Mouse (Mus musculus) MEL (cell line): ENCODE results near the gene Iqck. TPM values are rescaled to one million over a fixed set of nuclear protein-coding genes. Genes with fewer than 3 reads are reported as not detected.

Experiments used
- DNase-seq: peaks from one replicate; pipeline ENCODE4 v3.0.0; 2011; ENCODE audit warnings: low read depth, low spot score
- H3K27ac ChIP-seq: 2 replicates; pipeline ENCODE4 v1.5.1; 2012; ENCODE audit warnings: low read depth, mild to moderate bottlenecking, control low read depth, low read length, moderate library complexity; ENCODE audit not compliant: control insufficient read depth
- H3K27me3 ChIP-seq, 2 experiments: fragments of 150-350 bp in 1 of 2; sonication (generic) in 1 of 2; 2 replicates each; pipeline ENCODE4 v1.6.1; 2012; ENCODE audit warnings: low read length in 2 of 2, mild to moderate bottlenecking in 2 of 2, improper control_type of control experiment in 1 of 2, moderate library complexity in 1 of 2; ENCODE audit not compliant: insufficient read depth in 2 of 2, control insufficient read depth in 1 of 2
- H3K36me3 ChIP-seq, 2 experiments: 2 replicates each; pipeline ENCODE4 v1.6.1; 2012 to 2014; ENCODE audit warnings: low read length in 2 of 2, improper control_type of control experiment in 1 of 2, inconsistent platforms in 1 of 2, mild to moderate bottlenecking in 1 of 2; ENCODE audit not compliant: insufficient read depth in 2 of 2, control insufficient read depth in 1 of 2
- H3K4me1 ChIP-seq, 2 experiments: fragments of 150-350 bp in 1 of 2; sonication (generic) in 1 of 2; 2 replicates each; pipeline ENCODE4 v1.6.1; 2012; ENCODE audit warnings: low read length in 2 of 2, improper control_type of control experiment in 1 of 2, mild to moderate bottlenecking in 1 of 2; ENCODE audit not compliant: insufficient read depth in 2 of 2, control insufficient read depth in 1 of 2
- H3K4me3 ChIP-seq, 2 experiments: fragments of 150-350 bp in 1 of 2; sonication (generic) in 1 of 2; 2 replicates each; pipeline ENCODE4 v1.5.1; 2012; ENCODE audit warnings: low read depth in 2 of 2, low read length in 2 of 2, mild to moderate bottlenecking in 2 of 2, moderate library complexity in 2 of 2, control low read depth in 1 of 2, improper control_type of control experiment in 1 of 2; ENCODE audit not compliant: control insufficient read depth in 1 of 2, insufficient read depth in 1 of 2
- H3K79me2 ChIP-seq: 2 replicates; pipeline ENCODE4 v1.6.1; 2012; ENCODE audit warnings: mild to moderate bottlenecking, low read length, moderate library complexity; ENCODE audit not compliant: control insufficient read depth, poor library complexity, insufficient read depth
- H3K9ac ChIP-seq: 2 replicates; pipeline ENCODE4 v1.6.1; 2012; ENCODE audit warnings: low read depth, mild to moderate bottlenecking, control low read depth, low read length, moderate library complexity; ENCODE audit not compliant: control insufficient read depth, poor library complexity, severe bottlenecking
- H3K9me3 ChIP-seq: fragments of 150-350 bp; sonication (generic); replicated peaks from 2 replicates; pipeline ENCODE4 v1.6.1; 2012; ENCODE audit warnings: mild to moderate bottlenecking, low read length, improper control_type of control experiment, moderate library complexity; ENCODE audit not compliant: insufficient read depth
- BHLHE40 ChIP-seq: IDR thresholded peaks from 2 replicates; pipeline ENCODE4 v1.6.1; 2012; ENCODE audit warnings: low read depth, mild to moderate bottlenecking, inconsistent platforms, low read length, improper control_type of control experiment, borderline replicate concordance
- CHD1 ChIP-seq: IDR thresholded peaks from 2 replicates; pipeline ENCODE4 v1.6.1; 2012; ENCODE audit warnings: low read depth, mild to moderate bottlenecking, inconsistent platforms, low read length, improper control_type of control experiment
- CTCF ChIP-seq, 3 experiments: IDR thresholded peaks in 2 of 3; conservative IDR thresholded peaks in 1 of 3; 2 replicates each; pipeline ENCODE4 v1.5.1; 2011 to 2012; ENCODE audit warnings: low read length in 3 of 3, low read depth in 2 of 3, mild to moderate bottlenecking in 2 of 3, improper control_type of control experiment in 1 of 3, inconsistent platforms in 1 of 3, mixed read lengths in 1 of 3, moderate library complexity in 1 of 3; ENCODE audit not compliant: control insufficient read depth in 1 of 3, insufficient read depth in 1 of 3, poor library complexity in 1 of 3, severe bottlenecking in 1 of 3
- E2F4 ChIP-seq: IDR thresholded peaks from 2 replicates; pipeline ENCODE4 v1.6.1; 2011; ENCODE audit warnings: low read depth, low read length, improper control_type of control experiment, borderline replicate concordance
- ETS1 ChIP-seq: IDR thresholded peaks from 2 replicates; pipeline ENCODE4 v1.6.1; 2012; ENCODE audit warnings: low read depth, mild to moderate bottlenecking, inconsistent platforms, low read length, improper control_type of control experiment, moderate library complexity
- GABPA ChIP-seq: IDR thresholded peaks from 2 replicates; pipeline ENCODE4 v1.6.1; 2012; ENCODE audit warnings: low read depth, mild to moderate bottlenecking, inconsistent platforms, low read length, improper control_type of control experiment, moderate library complexity
- GATA1 ChIP-seq: IDR thresholded peaks from 2 replicates; pipeline ENCODE4 v1.6.1; 2011; ENCODE audit warnings: low read depth, low read length, improper control_type of control experiment
- HCFC1 ChIP-seq: IDR thresholded peaks from 2 replicates; pipeline ENCODE4 v1.6.1; 2012; ENCODE audit warnings: low read depth, mild to moderate bottlenecking, inconsistent platforms, low read length, improper control_type of control experiment, moderate library complexity
- JUND ChIP-seq: IDR thresholded peaks from 2 replicates; pipeline ENCODE4 v1.6.1; 2011; ENCODE audit warnings: low read depth, mild to moderate bottlenecking, improper control_type of control experiment, low read length
- MAFK ChIP-seq: IDR thresholded peaks from 2 replicates; pipeline ENCODE4 v1.6.1; 2011; ENCODE audit warnings: low read depth, mild to moderate bottlenecking, low read length, improper control_type of control experiment, borderline replicate concordance
- MAX ChIP-seq: IDR thresholded peaks from 2 replicates; pipeline ENCODE4 v1.6.1; 2011; ENCODE audit warnings: low read length, improper control_type of control experiment
- MEF2A ChIP-seq: IDR thresholded peaks from 2 replicates; pipeline ENCODE4 v1.6.1; 2014; ENCODE audit warnings: low read depth, mild to moderate bottlenecking, inconsistent platforms, low read length, improper control_type of control experiment; ENCODE audit not compliant: poor library complexity, insufficient replicate concordance, severe bottlenecking; ENCODE audit errors: extremely low read depth
- MXI1 ChIP-seq: IDR thresholded peaks from 2 replicates; pipeline ENCODE4 v1.6.1; 2011; ENCODE audit warnings: mild to moderate bottlenecking, low read depth, low read length, improper control_type of control experiment
- POLR2AphosphoS2 ChIP-seq: IDR thresholded peaks from 2 replicates; pipeline ENCODE4 v1.6.1; 2011; ENCODE audit warnings: low read length, improper control_type of control experiment
- POLR2AphosphoS5 ChIP-seq: IDR thresholded peaks from 2 replicates; pipeline ENCODE4 v1.6.1; 2012; ENCODE audit warnings: low read depth, borderline replicate concordance, mild to moderate bottlenecking, inconsistent platforms, low read length, moderate library complexity, mixed read lengths
- RAD21 ChIP-seq: IDR thresholded peaks from 2 replicates; pipeline ENCODE4 v1.6.1; 2011; ENCODE audit warnings: mild to moderate bottlenecking, low read depth, low read length, improper control_type of control experiment
- RCOR1 ChIP-seq: IDR thresholded peaks from 2 replicates; pipeline ENCODE4 v1.6.1; 2012; ENCODE audit warnings: low read depth, mild to moderate bottlenecking, inconsistent platforms, low read length, improper control_type of control experiment
- SIN3A ChIP-seq: IDR thresholded peaks from 2 replicates; pipeline ENCODE4 v1.6.1; 2012; ENCODE audit warnings: low read length, improper control_type of control experiment, inconsistent platforms
- USF1 ChIP-seq: IDR thresholded peaks from 2 replicates; pipeline ENCODE4 v1.6.1; 2014; ENCODE audit warnings: low read depth, mild to moderate bottlenecking, inconsistent platforms, low read length, improper control_type of control experiment, moderate library complexity
- USF2 ChIP-seq, 2 experiments: IDR thresholded peaks; 2 replicates each; pipeline ENCODE4 v1.6.1; 2011 to 2012; ENCODE audit warnings: improper control_type of control experiment in 2 of 2, low read length in 2 of 2, borderline replicate concordance in 1 of 2, inconsistent platforms in 1 of 2, low read depth in 1 of 2, mild to moderate bottlenecking in 1 of 2; ENCODE audit not compliant: insufficient read depth in 1 of 2
- ZNF384 ChIP-seq: IDR thresholded peaks from 2 replicates; pipeline ENCODE4 v1.6.1; 2012; ENCODE audit warnings: low read depth, mild to moderate bottlenecking, inconsistent platforms, low read length, improper control_type of control experiment
- polyA plus RNA-seq, 2 experiments: library from polyadenylated mRNA; stranded (reverse) in 1 of 2; unstranded in 1 of 2; fragments of >175 nt in 1 of 2; fragments of >200 nt in 1 of 2; gene quantifications; 2 replicates each; pipeline versions ENCODE4 v1.2.1 to v1.2.4; 2012; ENCODE audit warnings: low replicate concordance in 2 of 2, low read depth in 1 of 2; ENCODE audit not compliant: insufficient read length in 2 of 2, insufficient read depth in 1 of 2, missing spikeins in 1 of 2
- total RNA-seq: library from RNA; depleted of rRNA; stranded (reverse); fragments of 300-350 nt; gene quantifications from 2 replicates; pipeline ENCODE4 v1.2.3, GENCODE M21; 2012

Gene Iqck
- total and polyA plus RNA-seq, 3 experiments = 0.39 to 0.40 TPM; not detected in 1

GRCm38 (mm10) chr7:118842938-118843337 lies 12.6 kb upstream of the Iqck start:
- H3K27me3 ChIP-seq = no peaks in the 10 kb centered on the region
- TF ChIP-seq POLR2AphosphoS2 = no peak
- no peak for TF ChIP-seq E2F4
- no peaks in the 10 kb centered on the region for H3K9me3 ChIP-seq
- H3K36me3 ChIP-seq = peaks cover 0 to 16% of the 10 kb centered on the region in 2 experiments; a peak in 3 of 4 replicates
- no peak for DNase-seq
- H3K27ac ChIP-seq = no peak overlapping the region
- H3K9ac ChIP-seq = no peak overlapping the region
- H3K79me2 ChIP-seq = no peaks in the 10 kb centered on the region
- no peak overlapping the region for H3K4me3 ChIP-seq
- H3K4me1 ChIP-seq = peaks cover 0 to 2% of the 10 kb centered on the region in 2 experiments; a peak in 1 of 4 replicates

- Histone ChIP-seq H3K9ac (no peak overlapping the region), H3K4me3 (no peak overlapping the region), H3K27me3 (no peaks in the 10 kb centered on the region), H3K9me3 (no peaks in the 10 kb centered on the region), H3K79me2 (no peaks in the 10 kb centered on the region), H3K27ac (no peak overlapping the region), H3K4me1 (peaks cover 0 to 5% of the 10 kb centered on the region in 2 experiments; a peak in 2 of 4 replicates), H3K36me3 (peaks cover 0 to 16% of the 10 kb centered on the region in 2 experiments; a peak in 3 of 4 replicates)
- TF ChIP-seq SIN3A = no peak
- no peak for TF ChIP-seq MAFK
- no peak for TF ChIP-seq GATA1
- TF ChIP-seq HCFC1 = no peak
- TF ChIP-seq MXI1 = no peak
- no peak for TF ChIP-seq GABPA
- no peak for DNase-seq
Measured at GRCm38 (mm10) chr7:118845141-118845540, 10.4 kb upstream of the Iqck start.

GRCm38 (mm10) chr7:118846329-118846728 lies 9.2 kb upstream of the Iqck start:
- peaks cover under 1 to 16% of the 10 kb centered on the region in 2 experiments; a peak in 3 of 4 replicates for H3K4me1 ChIP-seq
- no peaks in the 10 kb centered on the region for H3K9me3 ChIP-seq
- TF ChIP-seq USF1 (no peak), USF2 (IDR thresholded peaks at IDR 0.05; ENCODE audit: borderline replicate concordance in 1 of 2, insufficient read depth in 1 of 2, low read depth in 1 of 2, low read length in 2 of 2) (no peak), RCOR1 (no peak), MEF2A (no peak), BHLHE40 (no peak), POLR2AphosphoS2 (no peak), POLR2AphosphoS5 (no peak), MAX (no peak), CHD1 (no peak), SIN3A (no peak), CTCF (IDR thresholded peaks at IDR 0.05 in 2 of 3, conservative IDR thresholded peaks at IDR 0.05 in 1 of 3; ENCODE audit: control insufficient read depth in 1 of 3, insufficient read depth in 1 of 3, low read depth in 2 of 3, low read length in 3 of 3, poor library complexity in 1 of 3, severe bottlenecking in 1 of 3) (no peak), ZNF384 (no peak), JUND (no peak), RAD21 (no peak), MXI1 (no peak), ETS1 (no peak)
- peaks cover 10% of the 10 kb centered on the region for H3K79me2 ChIP-seq
- no peak for DNase-seq
- H3K36me3 ChIP-seq = peaks cover 9 to 17% of the 10 kb centered on the region in 2 experiments
- no peak overlapping the region for H3K9ac ChIP-seq
- no peak overlapping the region for H3K27ac ChIP-seq
- H3K27me3 ChIP-seq = no peaks in the 10 kb centered on the region
- H3K4me3 ChIP-seq = no peak overlapping the region
